Mouse (Mus musculus): ENCODE results near the gene Cnmd. TPM values are rescaled to one million over a fixed set of nuclear protein-coding genes. Genes with fewer than 3 reads are reported as not detected.

Cnmd gene
- total and polyA plus RNA-seq, 3 experiments: not detected

DNA sequence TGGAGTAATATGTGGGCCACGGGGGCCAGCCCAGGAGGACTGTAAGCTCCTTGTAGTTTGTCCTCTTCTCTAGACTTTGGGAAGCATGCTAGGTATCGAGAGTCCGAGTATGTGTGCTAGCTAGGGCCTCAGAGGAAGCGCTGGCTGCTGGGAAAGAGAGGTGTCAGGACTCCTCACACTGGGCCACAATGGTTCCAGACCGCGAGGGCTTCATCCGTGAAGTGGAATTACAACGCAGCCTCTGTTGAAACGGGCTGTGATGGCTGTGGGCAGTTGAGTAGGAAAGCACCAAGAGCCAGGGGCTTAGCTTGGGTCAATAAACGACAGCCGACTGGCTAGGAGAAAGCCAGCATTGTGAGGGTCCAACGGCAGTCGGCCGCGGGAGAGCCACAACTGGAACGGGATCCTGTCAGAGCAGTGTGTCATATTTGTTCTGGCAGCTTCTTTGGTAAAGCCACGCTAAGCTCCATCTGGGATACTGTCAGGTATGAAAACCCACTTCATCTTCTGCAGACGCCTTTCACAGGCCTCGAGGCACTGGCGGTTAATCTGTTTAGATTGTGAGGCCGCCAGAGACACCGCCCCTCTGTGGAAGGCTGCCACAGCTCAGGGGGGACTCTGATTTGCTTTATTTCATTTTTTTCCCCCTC is 41.7 kb upstream of the Cnmd start:
- TF ChIP-seq BHLHE40 (IDR thresholded peaks at IDR 0.05; ENCODE audit: borderline replicate concordance, low read depth, low read length) (no peak), RCOR1 (IDR thresholded peaks at IDR 0.05; ENCODE audit: low read depth, low read length) (no peak), MAZ (IDR thresholded peaks at IDR 0.05; ENCODE audit: low read depth, low read length) (no peak), NELFE (IDR thresholded peaks at IDR 0.05; ENCODE audit: low read depth, low read length) (no peak), NRF1 (IDR thresholded peaks at IDR 0.05; ENCODE audit: insufficient read depth, low read depth, low read length, poor library complexity, severe bottlenecking) (no peak), MYB (IDR thresholded peaks at IDR 0.05; ENCODE audit: low read depth, low read length) (no peak), GATA1 (IDR thresholded peaks at IDR 0.05; ENCODE audit: low read depth, low read length) (no peak)
- Histone ChIP-seq H3K36me3 (ENCODE audit: control insufficient read depth in 1 of 2, insufficient read depth in 2 of 2, low read length in 2 of 2) (no peaks in the 10 kb centered on the region), H3K4me1 (ENCODE audit: control insufficient read depth in 1 of 2, insufficient read depth in 2 of 2, low read length in 2 of 2) (no peaks in the 10 kb centered on the region), H3K27me3 (ENCODE audit: control insufficient read depth in 1 of 2, insufficient read depth in 2 of 2, low read length in 2 of 2) (no peaks in the 10 kb centered on the region), H3K9ac (ENCODE audit: control insufficient read depth, low read depth, low read length, poor library complexity, severe bottlenecking) (no peak overlapping the region), H3K9me3 (replicated peaks; ENCODE audit: insufficient read depth, low read length) (no peaks in the 10 kb centered on the region), H3K4me3 (ENCODE audit: control insufficient read depth in 1 of 2, insufficient read depth in 1 of 2, low read depth in 2 of 2, low read length in 2 of 2) (no peak overlapping the region), H3K27ac (ENCODE audit: control insufficient read depth, low read depth, low read length) (no peak overlapping the region), H3K79me2 (ENCODE audit: control insufficient read depth, insufficient read depth, low read length, poor library complexity) (no peaks in the 10 kb centered on the region)
- DNase-seq (ENCODE audit: low read depth, low spot score): no peak

DNA sequence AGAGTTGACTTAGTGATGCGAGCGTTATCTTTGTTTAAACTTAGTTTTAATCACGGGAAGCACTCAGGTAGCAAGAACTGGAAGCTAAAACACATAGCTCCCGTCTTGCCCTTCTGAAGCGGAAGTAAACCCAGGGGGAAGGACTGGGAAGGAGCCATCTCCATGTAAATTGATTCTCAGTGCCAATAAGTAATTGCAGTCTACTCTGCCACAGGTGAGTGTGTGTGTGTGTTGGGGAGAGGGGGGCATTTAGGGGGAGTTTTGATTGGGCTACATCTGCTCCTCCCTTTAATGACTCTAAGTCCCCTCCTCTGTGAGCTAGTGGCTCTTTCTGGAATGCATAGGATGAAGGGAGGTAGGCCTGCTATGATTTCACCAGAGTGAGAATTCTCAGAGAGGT is 39.6 kb upstream of the Cnmd start:
- Histone ChIP-seq H3K27ac (ENCODE audit: control insufficient read depth, low read depth, low read length) (no peak overlapping the region), H3K9ac (ENCODE audit: control insufficient read depth, low read depth, low read length, poor library complexity, severe bottlenecking) (no peak overlapping the region), H3K9me3 (replicated peaks; ENCODE audit: insufficient read depth, low read length) (no peaks in the 10 kb centered on the region), H3K27me3 (ENCODE audit: control insufficient read depth in 1 of 2, insufficient read depth in 2 of 2, low read length in 2 of 2) (no peaks in the 10 kb centered on the region), H3K4me1 (ENCODE audit: control insufficient read depth in 1 of 2, insufficient read depth in 2 of 2, low read length in 2 of 2) (no peaks in the 10 kb centered on the region), H3K36me3 (ENCODE audit: control insufficient read depth in 1 of 2, insufficient read depth in 2 of 2, low read length in 2 of 2) (no peaks in the 10 kb centered on the region), H3K4me3 (ENCODE audit: control insufficient read depth in 1 of 2, insufficient read depth in 1 of 2, low read depth in 2 of 2, low read length in 2 of 2) (no peak overlapping the region), H3K79me2 (ENCODE audit: control insufficient read depth, insufficient read depth, low read length, poor library complexity) (no peaks in the 10 kb centered on the region)
- TF ChIP-seq USF1 (IDR thresholded peaks at IDR 0.05; ENCODE audit: low read depth, low read length): no peak
- no peak for TF ChIP-seq POLR2A (IDR thresholded peaks at IDR 0.05; ENCODE audit: control insufficient read depth in 1 of 2, insufficient read depth in 1 of 2, low read depth in 1 of 2, low read length in 2 of 2, poor library complexity in 1 of 2)
- TF ChIP-seq NRF1 (IDR thresholded peaks at IDR 0.05; ENCODE audit: insufficient read depth, low read depth, low read length, poor library complexity, severe bottlenecking): no peak
- TF ChIP-seq POLR2AphosphoS2 (IDR thresholded peaks at IDR 0.05; ENCODE audit: low read length): no peak
- TF ChIP-seq CHD2 (IDR thresholded peaks at IDR 0.05; ENCODE audit: low read length): no peak
- TF ChIP-seq MYC (IDR thresholded peaks at IDR 0.05; ENCODE audit: low read depth, low read length): no peak
- no peak for TF ChIP-seq SMC3 (IDR thresholded peaks at IDR 0.05; ENCODE audit: low read depth, low read length)
- no peak for TF ChIP-seq ZMIZ1 (IDR thresholded peaks at IDR 0.05; ENCODE audit: low read depth, low read length)
- no peak for TF ChIP-seq RAD21 (IDR thresholded peaks at IDR 0.05; ENCODE audit: low read depth, low read length)
- no peak for DNase-seq (ENCODE audit: low read depth, low spot score)

DNA sequence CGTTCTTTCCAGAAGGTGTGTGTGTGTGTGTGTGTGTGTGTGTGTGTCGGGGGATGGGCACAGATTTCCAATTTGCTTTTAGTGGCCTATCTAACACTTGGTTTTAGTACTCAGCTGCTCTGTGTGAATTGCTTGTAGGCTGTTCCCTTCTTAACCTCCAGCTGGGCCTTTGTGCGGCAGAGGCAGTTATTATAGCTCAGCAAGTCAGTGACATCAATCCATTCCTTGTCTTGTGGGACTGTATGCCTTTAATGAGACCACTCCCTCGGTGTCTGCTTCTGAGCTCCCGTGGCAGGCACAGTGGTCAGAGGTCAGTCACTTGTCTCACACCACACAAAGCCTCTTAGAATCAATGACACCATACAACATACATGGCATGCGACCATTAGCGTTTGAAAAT is 39.1 kb upstream of the Cnmd start:
- Histone ChIP-seq H3K27ac (ENCODE audit: control insufficient read depth, low read depth, low read length) (no peak overlapping the region), H3K9ac (ENCODE audit: control insufficient read depth, low read depth, low read length, poor library complexity, severe bottlenecking) (no peak overlapping the region), H3K27me3 (ENCODE audit: control insufficient read depth in 1 of 2, insufficient read depth in 2 of 2, low read length in 2 of 2) (no peaks in the 10 kb centered on the region), H3K4me3 (ENCODE audit: control insufficient read depth in 1 of 2, insufficient read depth in 1 of 2, low read depth in 2 of 2, low read length in 2 of 2) (no peak overlapping the region), H3K9me3 (replicated peaks; ENCODE audit: insufficient read depth, low read length) (no peaks in the 10 kb centered on the region), H3K36me3 (ENCODE audit: control insufficient read depth in 1 of 2, insufficient read depth in 2 of 2, low read length in 2 of 2) (no peaks in the 10 kb centered on the region), H3K79me2 (ENCODE audit: control insufficient read depth, insufficient read depth, low read length, poor library complexity) (no peaks in the 10 kb centered on the region), H3K4me1 (ENCODE audit: control insufficient read depth in 1 of 2, insufficient read depth in 2 of 2, low read length in 2 of 2) (no peaks in the 10 kb centered on the region)
- no peak for DNase-seq (ENCODE audit: low read depth, low spot score)
- no peak for TF ChIP-seq ZMIZ1 (IDR thresholded peaks at IDR 0.05; ENCODE audit: low read depth, low read length)
- no peak for TF ChIP-seq TAL1 (IDR thresholded peaks at IDR 0.05; ENCODE audit: low read length)
- TF ChIP-seq ZNF384 (IDR thresholded peaks at IDR 0.05; ENCODE audit: low read depth, low read length): no peak
- no peak for TF ChIP-seq ELF1 (IDR thresholded peaks at IDR 0.05; ENCODE audit: low read depth, low read length)
- TF ChIP-seq ETS1 (IDR thresholded peaks at IDR 0.05; ENCODE audit: low read depth, low read length): no peak
- TF ChIP-seq MAX (IDR thresholded peaks at IDR 0.05; ENCODE audit: low read length): no peak
- no peak for TF ChIP-seq RAD21 (IDR thresholded peaks at IDR 0.05; ENCODE audit: low read depth, low read length)
- TF ChIP-seq POLR2AphosphoS5 (IDR thresholded peaks at IDR 0.05; ENCODE audit: borderline replicate concordance, low read depth, low read length): no peak
- no peak for TF ChIP-seq ZKSCAN1 (IDR thresholded peaks at IDR 0.05; ENCODE audit: low read depth, low read length)
- no peak for TF ChIP-seq EP300 (IDR thresholded peaks at IDR 0.05; ENCODE audit: low read depth in 1 of 2, low read length in 2 of 2)
